Mouse (Mus musculus): ENCODE measurements around the gene Vstm4.
A peak's percentile ranks its signal among the peaks of the same experiment; 100 is the strongest.

Gene Vstm4

DNA sequence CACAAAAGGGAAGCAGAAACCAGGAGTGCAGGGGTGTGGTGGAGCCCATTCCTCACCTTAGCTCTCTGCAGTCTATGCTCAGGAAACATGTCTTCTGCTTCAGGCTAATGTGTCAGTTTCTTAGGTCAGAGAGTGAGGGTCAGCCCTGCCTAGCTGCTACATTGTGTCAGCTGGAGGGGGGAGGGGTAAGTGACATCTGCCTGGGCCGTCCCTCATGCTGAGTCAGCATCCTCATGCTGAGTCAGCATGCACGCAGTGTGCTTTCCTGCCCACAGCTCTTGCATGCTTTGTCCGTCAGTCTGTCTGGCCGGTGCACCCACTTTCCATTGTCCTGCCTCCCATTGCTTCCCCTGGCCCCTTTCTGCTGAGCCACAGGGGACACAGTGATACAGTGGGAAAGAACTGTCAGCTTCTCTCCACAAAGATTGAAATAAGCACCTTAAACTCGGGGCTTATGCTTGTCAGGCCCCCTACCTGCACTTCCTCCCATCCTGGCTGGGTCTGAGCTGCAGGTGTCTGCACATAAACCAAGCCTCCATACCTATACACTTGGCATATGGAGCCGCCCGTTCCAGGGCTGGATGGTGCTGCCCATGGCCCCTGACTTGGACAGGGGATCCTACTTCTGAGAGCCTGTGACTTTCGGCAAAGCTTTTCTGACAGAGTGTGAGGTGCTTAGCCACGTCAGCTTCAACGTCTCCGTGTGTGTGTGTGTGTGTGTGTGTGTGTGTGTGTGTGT lies 3.4 kb downstream of the Vstm4 start:
- DNase-seq (ENCODE audit: low read depth, low spot score), result no peak

DNA sequence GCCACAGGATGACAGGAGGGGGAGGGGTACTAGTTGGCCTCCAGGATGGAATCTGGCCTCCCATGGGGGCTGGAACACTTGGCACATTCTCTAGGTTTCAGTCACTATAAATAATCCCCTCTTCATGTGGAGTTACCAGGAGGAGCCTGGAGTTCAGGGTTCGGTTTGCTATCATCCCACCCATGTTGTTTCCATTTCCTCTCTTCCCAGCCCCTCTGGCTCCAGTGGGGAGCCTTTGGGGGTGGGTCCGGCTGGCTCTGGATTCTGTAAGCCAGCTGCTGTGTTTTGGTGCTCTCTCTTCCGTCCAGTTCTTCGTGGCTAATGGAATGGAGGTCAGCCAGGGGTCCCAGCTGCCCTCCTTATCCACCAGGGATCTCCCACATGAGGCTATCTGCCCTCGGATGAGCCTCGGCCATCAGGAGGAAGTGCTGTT lies 4.6 kb downstream of the Vstm4 start:
- no peak for DNase-seq (ENCODE audit: low read depth, low spot score)

DNA sequence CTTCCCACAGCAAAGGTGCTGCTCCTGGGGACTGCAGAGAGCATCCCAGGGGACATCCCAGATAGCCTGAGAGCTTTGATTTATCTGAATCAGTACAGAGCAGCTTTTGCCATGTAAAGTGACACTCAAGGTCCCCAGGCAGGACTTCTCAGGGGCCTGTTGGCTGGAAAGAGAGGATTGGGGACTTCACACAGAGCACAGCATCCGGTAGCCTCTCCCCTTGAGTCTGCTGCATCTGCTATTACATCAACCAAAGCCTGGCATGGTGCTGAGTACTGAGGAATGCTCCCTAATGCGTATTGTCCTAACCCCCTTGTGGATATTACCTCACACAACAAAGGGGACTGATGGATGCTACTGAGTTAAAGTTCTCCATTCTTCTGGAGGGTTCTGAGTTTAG lies 5.1 kb downstream of the Vstm4 start:
- DNase-seq (ENCODE audit: low read depth, low spot score), result no peak

DNA sequence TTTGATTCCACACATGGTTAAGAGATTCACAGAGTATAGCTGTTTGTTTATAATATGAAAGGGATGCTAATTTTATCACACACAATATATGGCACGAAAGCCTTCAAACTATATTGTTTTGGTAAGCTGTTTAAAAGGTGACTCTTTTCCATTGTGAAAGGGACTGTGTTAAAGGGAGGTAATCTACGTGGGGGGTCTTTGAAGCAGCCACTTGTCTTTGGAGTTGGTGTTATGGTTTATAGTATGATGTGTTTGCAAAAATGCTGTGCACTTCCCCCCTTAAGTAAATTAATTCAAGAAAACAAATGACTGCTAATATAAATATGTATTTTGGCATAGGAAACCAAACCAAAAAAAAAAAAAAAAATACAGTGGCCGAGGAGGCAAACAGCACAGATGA lies 8.8 kb downstream of the Vstm4 start:
- DNase-seq (ENCODE audit: low read depth, low spot score), result no peak

DNA sequence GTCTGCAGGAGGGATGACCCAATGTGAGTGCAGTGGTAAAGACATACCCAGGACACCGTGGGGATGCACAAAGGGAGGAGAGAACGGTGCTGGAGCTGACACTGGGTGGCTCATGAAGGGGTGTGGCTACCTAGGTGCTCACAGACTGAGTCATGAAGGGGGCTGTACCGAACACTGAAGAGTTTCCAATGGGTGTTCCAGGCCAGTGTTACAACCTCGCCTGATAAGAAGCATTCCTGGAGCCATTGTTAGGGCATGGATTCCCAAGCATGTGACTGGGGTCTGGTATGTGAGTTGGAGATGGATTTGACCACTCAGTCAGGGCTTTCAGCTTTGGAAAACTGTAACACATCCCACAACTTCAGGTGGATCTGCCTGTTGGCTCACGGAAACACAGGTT lies 15.4 kb downstream of the Vstm4 start:
- no peak for DNase-seq (ENCODE audit: low read depth, low spot score)

DNA sequence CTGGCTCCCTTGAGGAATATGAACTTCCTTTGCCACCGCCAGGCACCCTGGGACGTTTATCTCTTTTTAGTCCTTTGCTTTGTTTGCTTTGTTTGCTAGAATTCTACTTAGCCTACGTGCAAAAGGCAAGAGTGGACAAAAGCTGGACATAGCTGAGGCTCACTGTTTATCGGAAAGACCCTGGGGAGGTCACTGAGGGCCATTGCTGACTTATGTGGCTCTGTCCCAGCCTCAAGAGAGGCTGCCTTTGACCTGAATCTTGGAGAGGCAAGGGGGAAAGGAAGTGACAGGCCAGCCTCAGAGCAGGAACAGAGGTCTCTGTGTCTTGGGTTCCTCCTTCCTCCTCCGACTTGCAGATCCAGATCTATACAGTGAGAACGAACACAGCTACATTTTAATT lies 21.0 kb downstream of the Vstm4 start:
- DNase-seq (ENCODE audit: low read depth, low spot score), result no peak

DNA sequence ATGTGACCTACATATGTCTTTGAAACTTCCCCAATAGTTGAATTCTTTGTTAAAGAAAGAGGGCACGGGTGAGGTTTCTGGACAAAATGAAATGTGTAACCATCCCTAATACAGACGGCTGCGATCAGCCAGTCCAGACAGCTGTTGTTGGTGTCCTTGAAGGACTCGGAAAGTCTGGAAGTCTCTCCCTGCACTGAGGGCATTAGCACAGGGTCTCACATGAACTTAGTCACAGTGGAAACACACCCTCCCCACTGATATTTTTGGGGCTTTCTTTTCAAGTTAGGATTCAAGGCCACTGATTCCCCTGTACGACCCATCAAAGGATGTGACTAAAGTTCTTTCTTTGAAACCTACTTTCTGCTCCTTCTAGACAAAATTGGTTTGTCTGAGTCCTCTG lies 23.8 kb downstream of the Vstm4 start:
- no peak for DNase-seq (ENCODE audit: low read depth, low spot score)

DNA sequence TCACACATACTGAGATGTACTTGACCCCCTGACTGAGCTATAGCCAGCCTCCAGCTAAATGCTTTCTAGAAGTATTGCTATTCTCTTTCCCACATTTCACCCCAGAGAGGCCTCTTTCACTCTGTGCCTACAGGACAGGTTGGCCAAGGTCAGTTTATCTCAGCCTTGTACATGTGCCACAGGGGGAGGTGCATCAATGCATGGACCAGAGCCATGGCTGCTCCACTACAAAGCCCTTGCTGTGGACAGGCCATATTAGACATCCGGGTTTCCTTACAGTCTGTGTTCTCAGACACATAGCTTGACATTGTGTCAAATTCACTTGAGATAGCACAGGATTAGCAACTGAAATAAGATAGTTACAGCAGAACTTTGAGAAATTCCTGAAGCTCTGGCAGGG lies 25.1 kb downstream of the Vstm4 start:
- DNase-seq (ENCODE audit: low read depth, low spot score), result no peak

DNA sequence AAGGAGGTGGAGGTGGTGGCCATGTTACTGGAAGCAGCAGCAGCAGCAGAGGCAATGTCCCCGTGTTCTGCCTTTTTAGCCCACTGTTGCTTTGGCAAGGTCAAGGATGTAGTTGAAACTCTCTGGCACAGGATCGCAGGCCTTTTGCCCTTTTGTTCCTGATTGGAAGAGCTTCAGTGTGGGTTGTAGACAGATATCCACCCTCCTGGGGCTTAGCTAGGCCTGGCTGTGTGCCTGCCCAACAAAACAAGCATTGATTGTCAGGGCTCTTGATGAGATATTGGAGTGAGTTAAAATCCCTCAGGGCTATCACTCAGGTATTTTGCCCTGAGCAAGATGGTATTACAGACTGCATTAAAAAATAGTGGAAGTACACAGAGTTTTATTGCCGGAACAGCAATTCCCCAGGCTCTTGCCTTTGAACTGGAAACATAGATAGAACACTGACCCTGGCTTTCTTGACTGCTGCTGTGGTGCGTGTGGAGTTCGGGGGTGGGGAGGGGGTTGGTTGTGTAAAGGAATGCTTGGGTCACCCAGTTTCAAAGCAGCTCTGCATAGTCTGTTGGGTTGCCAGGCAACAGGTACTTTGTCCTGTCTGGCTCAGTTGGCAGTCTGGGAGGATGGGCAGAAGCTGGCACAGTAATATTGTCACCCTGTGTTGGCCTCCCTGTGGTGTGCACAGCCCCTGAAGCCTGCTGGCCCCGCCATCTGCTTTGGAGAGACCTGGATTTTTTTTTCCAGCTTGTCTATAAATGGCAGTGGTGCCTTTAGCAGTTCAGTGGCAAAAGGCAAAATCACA lies 32.5 kb downstream of the Vstm4 start:
- DNase-seq (ENCODE audit: low read depth, low spot score), result peak; percentile 40

DNA sequence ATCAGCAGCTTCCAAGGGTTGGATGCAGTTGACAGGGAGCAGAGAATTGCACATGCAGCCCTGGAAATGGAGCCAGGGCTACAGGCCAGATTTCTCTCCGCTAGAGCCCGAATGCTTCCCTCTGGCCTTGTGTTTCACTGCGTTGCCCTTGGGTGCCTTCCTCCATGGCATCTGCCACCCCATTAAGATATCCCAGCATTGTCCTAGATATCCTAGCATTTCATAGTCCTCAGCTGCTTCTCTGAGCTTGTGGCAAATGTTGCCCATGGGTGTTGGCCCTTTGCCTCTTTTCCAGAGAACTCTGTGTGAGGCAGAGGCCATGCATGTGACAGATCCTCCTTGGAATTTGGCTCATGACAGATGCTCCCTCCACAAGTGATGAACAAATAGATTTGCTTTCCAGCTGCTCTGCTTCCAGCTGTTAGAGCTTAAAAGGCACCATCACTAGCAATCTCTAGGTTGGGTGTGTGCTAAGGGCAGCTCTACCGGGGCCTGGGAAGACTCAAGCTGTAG lies 37.8 kb downstream of the Vstm4 start:
- no peak for DNase-seq (ENCODE audit: low read depth, low spot score)

DNA sequence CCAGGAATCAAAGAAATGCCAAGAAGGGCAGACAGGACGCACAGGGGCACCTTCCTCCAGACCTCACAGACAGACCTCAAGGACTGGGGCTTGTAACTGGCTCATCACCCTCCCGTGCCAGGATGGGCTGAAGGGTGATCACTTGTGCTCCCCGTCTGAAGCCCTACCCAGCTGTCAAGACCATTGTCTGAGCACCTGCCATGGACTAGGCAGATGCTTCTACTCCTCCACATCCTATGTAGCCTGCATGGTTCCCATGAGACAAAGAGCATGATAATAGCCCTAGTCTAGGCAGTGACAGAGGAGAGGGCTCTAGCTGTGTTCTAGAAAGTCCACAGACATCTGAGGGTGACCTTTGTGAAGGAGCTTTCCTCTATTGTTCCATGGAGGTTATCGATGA lies 38.3 kb downstream of the Vstm4 start:
- no peak for DNase-seq (ENCODE audit: low read depth, low spot score)

DNA sequence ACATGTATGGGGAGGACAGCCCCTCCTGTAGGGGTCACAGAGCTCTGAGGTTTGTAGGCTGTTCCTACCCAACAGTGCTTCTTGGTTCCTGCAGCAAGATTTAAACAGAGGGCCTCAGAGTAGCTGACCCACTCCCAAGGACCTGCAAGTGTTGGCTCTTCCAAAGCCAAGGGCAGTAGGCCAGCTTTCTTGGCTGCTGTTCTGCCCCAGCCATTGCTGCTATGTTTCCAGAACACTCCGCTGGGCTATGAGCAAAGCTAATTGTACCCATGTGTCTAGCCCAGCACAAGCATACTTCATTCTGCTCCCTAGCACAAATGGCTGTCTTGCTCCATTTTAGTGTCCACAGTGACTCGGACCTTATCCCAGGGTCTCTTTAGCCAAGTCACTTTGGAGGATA lies 40.3 kb downstream of the Vstm4 start:
- no peak for DNase-seq (ENCODE audit: low read depth, low spot score)

DNA sequence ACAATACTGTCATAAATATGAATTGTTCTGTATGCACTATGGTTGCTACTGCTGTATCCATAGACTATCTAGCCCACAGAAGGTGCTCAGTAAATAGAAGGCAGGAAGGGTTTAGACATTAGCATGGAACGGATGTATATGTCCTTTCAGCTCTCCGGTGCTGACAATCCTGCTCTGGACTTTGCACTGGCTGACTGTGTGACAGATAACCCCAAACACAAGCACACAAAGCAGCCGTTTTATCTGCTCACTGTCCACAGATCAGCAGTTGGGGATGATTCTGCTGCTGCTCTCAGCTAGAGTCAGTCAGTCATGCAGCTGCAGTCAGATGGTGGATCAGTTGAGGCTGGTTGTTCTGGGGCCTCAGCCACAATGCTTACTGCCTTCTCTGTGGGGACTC lies 46.6 kb downstream of the Vstm4 start:
- DNase-seq (ENCODE audit: low read depth, low spot score), result no peak

DNA sequence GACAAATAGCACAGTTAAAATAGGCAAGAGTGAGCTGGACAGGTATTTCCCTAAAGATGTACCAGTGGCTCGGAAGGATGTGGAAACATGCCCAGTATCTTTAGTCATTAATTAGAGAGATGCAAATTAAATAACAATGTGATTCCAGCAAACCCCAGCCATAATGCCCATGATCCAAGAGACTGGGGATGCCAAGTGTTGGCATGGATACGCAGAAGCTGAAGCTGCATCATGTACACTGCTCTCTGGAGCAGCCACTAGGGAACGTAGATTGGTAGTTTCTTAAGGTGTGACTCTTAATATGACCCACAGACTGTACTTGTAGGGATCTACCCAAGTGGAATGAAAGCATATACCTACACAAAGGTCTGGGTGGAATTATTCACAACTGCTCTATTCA lies 50.0 kb downstream of the Vstm4 start:
- DNase-seq (ENCODE audit: low read depth, low spot score), result no peak

DNA sequence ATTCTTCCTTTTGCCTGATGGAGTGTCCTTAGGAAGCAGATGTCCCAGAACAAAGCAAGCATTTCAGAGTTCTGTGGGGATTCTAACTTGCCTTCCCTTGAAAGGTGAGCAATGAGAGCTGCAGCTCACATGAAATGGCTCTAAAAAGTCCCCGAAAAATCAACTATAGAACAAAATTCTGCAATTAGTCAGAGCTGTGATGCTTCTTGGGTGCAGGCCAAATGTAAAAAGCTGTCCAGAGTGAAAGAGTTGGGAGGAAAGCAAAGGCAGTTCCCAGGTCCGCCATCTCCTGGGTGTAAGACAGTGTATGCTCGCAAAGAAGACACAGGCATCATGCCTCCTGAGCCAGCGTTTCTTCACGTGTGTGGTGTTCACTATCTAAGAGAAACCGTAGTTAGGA lies 52.6 kb downstream of the Vstm4 start:
- no peak for DNase-seq (ENCODE audit: low read depth, low spot score)

DNA sequence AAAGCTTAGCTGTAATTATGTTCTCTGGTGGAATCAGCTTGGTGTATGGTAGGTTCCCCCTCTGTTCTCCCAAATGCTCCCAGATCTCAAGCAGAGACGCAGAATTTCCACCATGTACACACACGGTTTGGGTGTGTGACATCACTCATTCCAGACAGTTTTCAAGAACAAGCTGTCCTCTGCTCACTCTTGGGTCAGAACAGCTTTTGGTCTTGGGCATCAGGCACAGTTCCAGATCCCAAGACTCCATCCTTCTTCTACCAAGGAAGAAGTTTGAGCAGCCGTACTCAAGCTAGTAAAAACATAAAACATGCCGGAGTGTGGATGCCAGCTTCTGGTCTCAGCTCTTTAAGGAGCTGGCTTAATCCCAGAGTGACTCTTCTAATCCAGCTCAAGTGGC lies 54.6 kb downstream of the Vstm4 start:
- DNase-seq (ENCODE audit: low read depth, low spot score), result no peak

DNA sequence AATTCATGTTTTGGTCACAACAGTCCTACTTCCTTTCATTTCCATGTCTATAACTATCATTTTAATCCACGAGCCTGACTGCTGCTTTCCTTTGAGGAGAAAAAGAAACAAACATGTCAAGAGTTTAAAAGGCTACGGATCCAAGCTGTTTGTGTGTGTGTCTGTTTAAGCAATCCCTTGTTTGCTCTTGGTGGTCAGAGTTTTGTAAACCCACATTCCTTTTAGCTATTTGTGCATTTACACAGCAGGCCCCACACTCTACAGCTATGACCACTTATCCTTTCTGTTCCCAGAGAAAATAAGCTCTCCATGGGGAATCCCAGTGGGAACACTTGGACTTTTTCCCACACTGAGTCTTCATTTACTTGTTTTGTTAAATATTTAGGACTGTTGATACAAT lies 58.8 kb downstream of the Vstm4 start:
- no peak for DNase-seq (ENCODE audit: low read depth, low spot score)

DNA sequence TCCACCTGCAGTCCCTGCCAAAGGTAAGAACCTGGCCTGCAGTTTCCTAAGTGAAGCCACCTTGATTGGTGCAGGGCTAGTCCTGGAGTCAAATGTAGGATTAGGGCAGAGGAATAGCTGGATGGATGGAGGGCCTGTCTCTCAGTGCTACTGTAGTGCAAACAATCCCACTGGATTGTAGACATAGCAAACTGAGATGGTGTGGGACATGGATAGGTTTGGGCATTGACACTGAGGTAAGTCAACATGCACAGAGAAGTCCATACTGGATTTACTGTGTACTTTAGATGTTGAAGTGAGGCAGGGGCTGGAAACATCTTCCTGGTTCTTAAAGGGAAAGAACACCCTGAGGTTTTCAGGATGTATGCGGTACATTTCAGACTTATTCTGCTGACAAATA lies 61.4 kb downstream of the Vstm4 start:
- DNase-seq (ENCODE audit: low read depth, low spot score), result no peak

DNA sequence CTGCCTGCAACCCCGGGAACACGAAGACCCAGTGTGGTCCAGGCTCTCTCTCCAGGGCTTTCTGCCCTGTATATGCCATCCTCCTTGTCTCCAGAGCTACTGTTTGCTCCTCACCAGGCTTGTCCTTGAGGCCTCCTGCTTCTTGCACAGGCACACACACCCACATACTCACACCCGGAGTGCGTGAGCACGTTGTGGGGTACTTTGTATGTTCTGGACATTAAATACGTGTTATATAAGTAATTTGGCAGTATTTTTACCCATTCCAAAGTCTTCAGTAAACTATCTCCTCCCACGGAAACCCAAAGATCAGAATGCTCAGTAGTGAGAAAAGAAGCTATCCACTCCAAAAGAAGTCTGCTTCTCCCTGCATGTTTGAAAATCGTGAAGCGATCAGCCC lies 67.3 kb downstream of the Vstm4 start:
- DNase-seq (ENCODE audit: low read depth, low spot score), result no peak

DNA sequence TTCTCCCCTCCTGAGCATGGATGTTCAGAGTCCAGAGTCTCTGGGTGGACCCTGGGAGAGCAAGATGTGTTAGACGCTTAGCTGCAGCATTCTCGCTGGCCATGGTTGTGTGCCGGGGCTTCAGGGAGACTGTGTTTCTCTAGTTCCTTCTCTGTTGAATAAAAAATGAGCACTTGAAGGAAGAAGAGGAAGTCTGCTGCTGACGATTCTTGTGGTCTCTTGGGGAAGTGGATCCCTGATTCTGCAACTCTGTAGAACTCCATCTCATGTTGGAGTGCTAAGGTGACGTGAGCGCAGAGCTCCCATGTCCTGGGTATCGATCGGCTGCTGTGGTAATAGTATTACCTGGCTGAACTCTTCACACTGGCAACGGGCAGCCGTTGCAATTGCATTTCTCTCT lies 75.2 kb downstream of the Vstm4 start:
- DNase-seq (ENCODE audit: low read depth, low spot score), result no peak

DNA sequence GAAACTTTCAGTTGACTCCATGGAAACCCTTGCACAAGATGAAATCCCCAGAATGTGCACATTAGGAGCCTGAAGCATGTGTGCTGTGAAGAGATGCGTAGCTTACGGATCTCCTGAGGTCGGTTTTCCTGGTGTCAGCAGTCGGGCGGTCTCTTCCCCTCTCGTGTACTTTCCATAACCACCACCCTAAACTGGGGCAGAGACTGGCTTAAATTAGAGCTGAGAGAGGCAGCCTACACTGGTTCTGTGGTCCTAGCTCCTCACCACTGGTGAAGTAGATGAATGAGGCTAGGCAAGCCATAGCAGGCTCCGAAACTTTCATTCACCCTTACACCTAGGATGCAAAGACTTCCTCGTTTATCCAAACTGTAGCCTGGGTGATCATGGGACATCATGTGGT lies 75.7 kb downstream of the Vstm4 start:
- DNase-seq (ENCODE audit: low read depth, low spot score), result no peak

DNA sequence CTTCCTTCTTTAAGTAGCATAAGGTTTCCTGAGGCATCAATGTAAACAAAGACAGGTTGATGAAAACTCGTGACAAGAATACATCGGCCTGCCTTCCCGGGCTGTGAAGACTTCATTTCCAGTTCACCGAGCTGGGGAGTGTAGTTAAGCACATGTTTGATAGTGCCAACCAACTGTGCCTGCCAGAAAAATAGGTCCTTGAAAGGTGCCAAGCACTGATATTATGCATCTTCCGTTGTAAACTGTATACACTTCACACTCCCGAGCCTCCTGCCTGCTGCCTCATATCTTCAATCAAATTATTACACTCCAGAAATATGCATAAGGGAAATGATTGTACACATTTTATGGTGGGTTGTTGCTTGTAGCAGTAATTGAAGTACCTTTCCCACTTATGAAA lies 77.5 kb downstream of the Vstm4 start:
- no peak for DNase-seq (ENCODE audit: low read depth, low spot score)

DNA sequence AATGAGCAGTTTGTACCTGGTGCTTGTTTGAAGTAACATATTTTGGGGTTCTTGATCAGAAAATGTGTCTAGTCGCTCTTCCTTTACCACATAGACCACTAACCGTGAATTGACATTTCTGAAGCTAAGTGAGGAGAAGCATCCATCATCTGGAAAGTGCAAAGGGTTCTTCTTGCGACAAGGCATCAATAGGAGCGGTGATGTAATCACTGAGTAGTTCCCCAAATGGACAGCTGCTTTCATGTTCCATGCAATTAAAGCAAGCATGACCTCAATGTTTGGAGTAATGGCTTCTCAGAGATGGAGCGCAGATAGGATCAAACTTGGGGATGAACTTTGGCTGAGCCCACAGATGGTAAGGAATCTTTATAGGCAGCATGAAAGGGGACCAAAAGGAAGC lies 82.7 kb downstream of the Vstm4 start:
- DNase-seq (ENCODE audit: low read depth, low spot score), result no peak

All from brain, embryonic 18.5 days (tissue).